ENCODE assay signal across 8 mouse cellular contexts in genomic region chr5:136802732-136803131, GRCm38 (mm10).
DNase-seq lines count a peak whose midpoint lies in the region; ATAC-seq lines count a peak whose summit lies in the region.

No protein-coding gene starts in this region.

- no peaks in the 10 kb centered on the region for H3K27me3 ChIP-seq in kidney, embryonic 15.5 days
- H3K27me3 ChIP-seq in embryonic facial prominence, embryonic 15.5 days: no peaks in the 10 kb centered on the region
- no peaks in the 10 kb centered on the region for H3K27me3 ChIP-seq in hindbrain, embryonic 16.5 days (replicated peaks; ENCODE audit: control insufficient read depth, insufficient read depth, low read length)
- peaks cover 7% of the 10 kb centered on the region; the same call in 1 of the 2 replicates for H3K27me3 ChIP-seq in midbrain, embryonic 10.5 days (ENCODE audit: low read depth, poor library complexity, severe bottlenecking)

- WGBS in kidney, embryonic 15.5 days: 9% methylated on average over 17 of the region's 17 CpGs
- WGBS in embryonic facial prominence, embryonic 15.5 days: 6% methylated on average over 17 of the region's 17 CpGs
- 7% methylated on average over 17 of the region's 17 CpGs for whole genome bisulfite sequencing in hindbrain, embryonic 16.5 days
- 9% methylated on average over 17 of the region's 17 CpGs for WGBS in midbrain, embryonic 10.5 days

- DNase-seq in kidney, adult 11 months: no peak
- peak; percentile 19 for DNase-seq in midbrain, embryonic 10.5 days (ENCODE audit: low spot score)
- DNase-seq in spleen, postnatal 14 days (ENCODE audit: low spot score in 2 of 2): no peak
- no peak for DNase-seq in layer of hippocampus, postnatal 14 days (ENCODE audit: low spot score in 2 of 2)
- DNase-seq in left cerebral cortex, adult 11 months (ENCODE audit: low spot score): no peak

- H3K4me1 ChIP-seq in kidney, embryonic 15.5 days: peaks cover 45% of the 10 kb centered on the region
- H3K4me1 ChIP-seq in embryonic facial prominence, embryonic 15.5 days: peaks cover 61% of the 10 kb centered on the region
- H3K4me1 ChIP-seq in hindbrain, embryonic 16.5 days (ENCODE audit: control insufficient read depth, insufficient read depth, low read depth, low read length): peaks cover 7% of the 10 kb centered on the region
- peaks cover 22% of the 10 kb centered on the region for H3K4me1 ChIP-seq in midbrain, embryonic 10.5 days

- H3K9me3 ChIP-seq in kidney, embryonic 15.5 days (replicated peaks): no peaks in the 10 kb centered on the region
- no peaks in the 10 kb centered on the region for H3K9me3 ChIP-seq in embryonic facial prominence, embryonic 15.5 days (replicated peaks)
- H3K9me3 ChIP-seq in hindbrain, embryonic 16.5 days (ENCODE audit: control insufficient read depth, low read length): no peaks in the 10 kb centered on the region
- no peaks in the 10 kb centered on the region for H3K9me3 ChIP-seq in midbrain, embryonic 10.5 days (replicated peaks)

- 0 out of 2 replicates have a peak, but pooled peaks have one; percentile 33 for ATAC-seq in kidney, embryonic 15.5 days (replicated peaks; ENCODE audit: low FRiP score)
- ATAC-seq in embryonic facial prominence, embryonic 15.5 days (ENCODE audit: insufficient number of reproducible peaks, low FRiP score, low TSS enrichment, low read depth): no peak
- ATAC-seq in hindbrain, embryonic 16.5 days: no peak

- H3K4me3 ChIP-seq in kidney, embryonic 15.5 days (replicated peaks): peak overlapping the region; percentile 11
- H3K4me3 ChIP-seq in embryonic facial prominence, embryonic 15.5 days (replicated peaks): 0 out of 2 replicates have a peak overlapping the region, but pooled peaks have one; percentile 10
- H3K4me3 ChIP-seq in hindbrain, embryonic 16.5 days (ENCODE audit: low read length): peak overlapping the region; percentile 13; the same call in 1 of the 2 replicates
- peak overlapping the region; percentile 35 for H3K4me3 ChIP-seq in midbrain, embryonic 10.5 days

- H3K9ac ChIP-seq in kidney, embryonic 15.5 days: peak overlapping the region; percentile 39; the same call in 1 of the 2 replicates
- no peak overlapping the region for H3K9ac ChIP-seq in embryonic facial prominence, embryonic 15.5 days
- peak overlapping the region; percentile 41 for H3K9ac ChIP-seq in hindbrain, embryonic 16.5 days (ENCODE audit: low read depth, low read length)

- peak overlapping the region; percentile 37; the same call in 1 of the 2 replicates for H3K27ac ChIP-seq in kidney, embryonic 15.5 days
- peak overlapping the region; percentile 71 for H3K27ac ChIP-seq in embryonic facial prominence, embryonic 15.5 days (replicated peaks)
- H3K27ac ChIP-seq in hindbrain, embryonic 16.5 days (ENCODE audit: low read depth, low read length): no peak overlapping the region
- H3K27ac ChIP-seq in midbrain, embryonic 10.5 days (replicated peaks): peak overlapping the region; percentile 63

- H3K36me3 ChIP-seq in kidney, embryonic 15.5 days: no peaks in the 10 kb centered on the region
- no peaks in the 10 kb centered on the region for H3K36me3 ChIP-seq in embryonic facial prominence, embryonic 15.5 days
- H3K36me3 ChIP-seq in hindbrain, embryonic 16.5 days (ENCODE audit: control insufficient read depth, insufficient read depth, low read length): no peaks in the 10 kb centered on the region
- no peaks in the 10 kb centered on the region for H3K36me3 ChIP-seq in midbrain, embryonic 10.5 days

- peak overlapping the region; percentile 48 for H3K4me2 ChIP-seq in kidney, embryonic 15.5 days
- peak overlapping the region; percentile 40 for H3K4me2 ChIP-seq in embryonic facial prominence, embryonic 15.5 days (replicated peaks)
- peak overlapping the region; percentile 45 for H3K4me2 ChIP-seq in hindbrain, embryonic 16.5 days (ENCODE audit: low read length)
